Mouse (Mus musculus) induced T-regulatory cell, adult 2 months (primary cell): Measurements from ENCODE around the gene AV320801.
"Not testable (repeated sequence)": the region's sequence is repeated elsewhere in the genome, so short reads cannot be mapped to it uniquely, and the experiment has no call there.

ENCODE experiments used
- DNase-seq: peaks from one replicate; pipeline ENCODE4 v3.0.0-alpha.2; 2012; ENCODE audit warnings: low read depth

Gene AV320801

GRCm38 (mm10) chrX:135494288-135494687 is at the start of gene AV320801:
Gene AV320801 (plus strand): TSS chrX:135494588.
- DNase-seq = not testable (repeated sequence)

GRCm38 (mm10) chrX:135464160-135464559 is 30.2 kb upstream of the AV320801 start:
- not testable (repeated sequence) for DNase-seq

GRCm38 (mm10) chrX:135481902-135482301 is 12.5 kb upstream of the AV320801 start:
- DNase-seq = not testable (repeated sequence)

GRCm38 (mm10) chrX:135483183-135483582 is 11.2 kb upstream of the AV320801 start:
- not testable (repeated sequence) for DNase-seq
